Mouse (Mus musculus): ENCODE results near the gene Rxfp2. TPM values are rescaled to one million over a fixed set of nuclear protein-coding genes. Genes with fewer than 3 reads are reported as not detected.

Gene Rxfp2
- total and polyA plus RNA-seq, 3 experiments: not detected

DNA sequence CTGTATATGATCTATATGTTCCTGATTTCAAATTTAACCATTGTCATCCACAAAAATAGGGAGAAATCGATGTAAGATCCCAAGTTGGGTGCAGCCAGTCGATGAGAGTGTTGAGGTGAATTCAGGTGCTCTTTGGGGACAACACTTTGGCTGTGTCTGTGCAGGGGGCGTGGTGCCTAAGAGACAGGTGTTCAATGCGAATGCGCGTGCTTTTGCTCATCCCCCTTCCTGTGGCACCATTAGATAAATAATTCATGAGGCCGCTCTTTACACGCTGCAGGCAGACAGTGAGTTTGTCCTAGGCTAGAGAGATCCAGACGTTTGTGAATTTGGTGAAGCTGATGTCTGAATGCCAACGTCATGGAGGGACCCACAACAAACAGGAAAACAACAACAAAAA, 45.8 kb downstream of the Rxfp2 start:
- Histone ChIP-seq H3K9ac (ENCODE audit: insufficient read depth, low read depth) (no peak overlapping the region), H3K4me1 (ENCODE audit: control insufficient read depth in 1 of 2, insufficient read depth in 2 of 2) (no peaks in the 10 kb centered on the region), H3K27ac (ENCODE audit: insufficient read depth, low read depth) (no peak overlapping the region), H3K4me3 (replicated peaks in 1 of 3; ENCODE audit: low read depth in 2 of 3, low read length in 2 of 3, poor library complexity in 1 of 3) (no peak overlapping the region), H3K79me2 (replicated peaks; ENCODE audit: control insufficient read depth, extremely low read depth, insufficient read depth, poor library complexity, severe bottlenecking) (no peaks in the 10 kb centered on the region), H3K4me2 (ENCODE audit: insufficient read depth, low read depth, poor library complexity, severe bottlenecking) (no peak overlapping the region), H3K27me3 (replicated peaks) (no peaks in the 10 kb centered on the region), H3K9me3 (replicated peaks; ENCODE audit: low read length) (peaks cover 52% of the 10 kb centered on the region), H3K36me3 (replicated peaks in 1 of 2; ENCODE audit: control insufficient read depth in 1 of 2, insufficient read depth in 1 of 2, low read length in 1 of 2) (no peaks in the 10 kb centered on the region)
- TF ChIP-seq ELF1 (IDR thresholded peaks at IDR 0.05; ENCODE audit: low read depth, low read length) (no peak), JUN (IDR thresholded peaks at IDR 0.05; ENCODE audit: insufficient read depth, low read depth, low read length) (no peak), MAFK (IDR thresholded peaks at IDR 0.05; ENCODE audit: insufficient replicate concordance, low read length) (no peak), MEF2A (IDR thresholded peaks at IDR 0.05; ENCODE audit: borderline replicate concordance, low read depth, low read length) (no peak), BHLHE40 (IDR thresholded peaks at IDR 0.05; ENCODE audit: low read depth, low read length) (no peak), NELFE (IDR thresholded peaks at IDR 0.05; ENCODE audit: low read depth, low read length) (no peak), MAX (IDR thresholded peaks at IDR 0.05; ENCODE audit: low read length) (no peak), MYC (IDR thresholded peaks at IDR 0.05; ENCODE audit: low read depth, low read length) (no peak), JUND (conservative IDR thresholded peaks at IDR 0.05; ENCODE audit: low read depth, low read length) (no peak), ETS1 (conservative IDR thresholded peaks at IDR 0.05; ENCODE audit: low read depth, low read length) (no peak), PAX5 (IDR thresholded peaks at IDR 0.05; ENCODE audit: low read length) (no peak), ZKSCAN1 (IDR thresholded peaks at IDR 0.05; ENCODE audit: borderline replicate concordance, low read depth, low read length) (no peak), ZC3H11A (IDR thresholded peaks at IDR 0.05; ENCODE audit: low read depth, low read length) (no peak), KAT2A (IDR thresholded peaks at IDR 0.05; ENCODE audit: insufficient replicate concordance, low read length) (no peak), CHD1 (IDR thresholded peaks at IDR 0.05; ENCODE audit: low read depth, low read length) (no peak), ZMIZ1 (IDR thresholded peaks at IDR 0.05; ENCODE audit: low read depth, low read length) (no peak), NRF1 (IDR thresholded peaks at IDR 0.05; ENCODE audit: low read depth, low read length) (no peak)
- dilution Hi-C loops (cut with MboI; ENCODE audit: extremely low pct_ligation_motif_present, extremely low pct_unique_long_range_greater_than_20kb, low sequenced_read_pairs): no loop called here
- no peak for DNase-seq (ENCODE audit: extremely low read depth)
- in situ Hi-C loops (cut with MboI; ENCODE audit: low pct_ligation_motif_present, low pct_unique_long_range_greater_than_20kb, low sequenced_read_pairs): no loop called here

DNA sequence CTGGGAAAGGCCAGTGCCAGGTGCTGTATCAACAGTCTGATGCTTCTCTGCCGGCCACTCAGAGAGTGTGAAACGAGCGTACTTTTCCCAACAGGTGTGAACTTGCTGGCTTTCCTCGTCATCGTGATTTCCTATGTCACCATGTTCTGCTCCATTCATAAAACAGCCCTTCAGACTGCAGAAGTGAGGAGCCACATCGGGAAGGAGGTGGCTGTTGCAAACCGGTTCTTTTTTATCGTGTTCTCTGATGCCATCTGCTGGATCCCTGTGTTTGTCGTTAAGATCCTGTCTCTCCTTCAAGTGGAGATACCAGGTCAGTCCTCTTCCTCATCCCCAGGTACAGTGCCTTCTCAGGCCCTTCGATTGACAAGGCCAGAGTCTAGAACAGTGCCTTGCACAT, 51.6 kb downstream of the Rxfp2 start:
- H3K27ac ChIP-seq (ENCODE audit: insufficient read depth, low read depth): no peak overlapping the region
- dilution Hi-C loops (cut with MboI; ENCODE audit: extremely low pct_ligation_motif_present, extremely low pct_unique_long_range_greater_than_20kb, low sequenced_read_pairs) (no loop called here), in situ Hi-C loops (cut with MboI; ENCODE audit: low pct_ligation_motif_present, low pct_unique_long_range_greater_than_20kb, low sequenced_read_pairs) (no loop called here)
- no peaks in the 10 kb centered on the region for H3K4me1 ChIP-seq (ENCODE audit: control insufficient read depth in 1 of 2, insufficient read depth in 2 of 2)
- H3K9me3 ChIP-seq (replicated peaks; ENCODE audit: low read length): peaks cover 44% of the 10 kb centered on the region
- H3K4me3 ChIP-seq (replicated peaks in 1 of 3; ENCODE audit: low read depth in 2 of 3, low read length in 2 of 3, poor library complexity in 1 of 3): no peak overlapping the region
- no peak for DNase-seq (ENCODE audit: extremely low read depth)
- TF ChIP-seq CTCF (conservative IDR thresholded peaks at IDR 0.05 in 1 of 2, IDR thresholded peaks at IDR 0.05 in 1 of 2; ENCODE audit: low read depth in 2 of 2, low read length in 2 of 2) (0 out of 4 replicates have a peak, but pooled peaks of 1 of the 2 experiments have one; percentile 7), MEF2A (IDR thresholded peaks at IDR 0.05; ENCODE audit: borderline replicate concordance, low read depth, low read length) (no peak)
- no peak overlapping the region for H3K4me2 ChIP-seq (ENCODE audit: insufficient read depth, low read depth, poor library complexity, severe bottlenecking)
- no peaks in the 10 kb centered on the region for H3K79me2 ChIP-seq (replicated peaks; ENCODE audit: control insufficient read depth, extremely low read depth, insufficient read depth, poor library complexity, severe bottlenecking)
- H3K27me3 ChIP-seq (replicated peaks): no peaks in the 10 kb centered on the region
- H3K36me3 ChIP-seq (replicated peaks in 1 of 2; ENCODE audit: control insufficient read depth in 1 of 2, insufficient read depth in 1 of 2, low read length in 1 of 2): no peaks in the 10 kb centered on the region
- no peak overlapping the region for H3K9ac ChIP-seq (ENCODE audit: insufficient read depth, low read depth)
